Mouse (Mus musculus) adrenal gland, postnatal 36 days (tissue): ENCODE measurements around the gene Khdc1b. TPM values are rescaled to one million over a fixed set of nuclear protein-coding genes. Genes with fewer than 3 reads are reported as not detected.
"Not testable (repeated sequence)": the region's sequence is repeated elsewhere in the genome, so short reads cannot be mapped to it uniquely, and the experiment has no call there.

Experiments
- DNase-seq, 2 experiments: peaks; one replicate each; pipeline ENCODE4 v3.0.0; 2021; ENCODE audit warnings: mixed read lengths in 1 of 2
- long read RNA-seq, 2 experiments: library from polyadenylated mRNA; stranded (forward); transcript quantifications; one replicate each; pipeline ENCODE4 v2.0.0; 2021; ENCODE audit warnings: borderline sequencing depth in 2 of 2
- total RNA-seq, 2 experiments: library from RNA; stranded (reverse); gene quantifications; 2 replicates each; pipeline ENCODE4 v1.2.3; 2021

The Khdc1b gene
- not detected for total RNA-seq
- long read RNA-seq, experiment 1 = 0 reads
- long read RNA-seq, experiment 2 = 0 reads

DNA sequence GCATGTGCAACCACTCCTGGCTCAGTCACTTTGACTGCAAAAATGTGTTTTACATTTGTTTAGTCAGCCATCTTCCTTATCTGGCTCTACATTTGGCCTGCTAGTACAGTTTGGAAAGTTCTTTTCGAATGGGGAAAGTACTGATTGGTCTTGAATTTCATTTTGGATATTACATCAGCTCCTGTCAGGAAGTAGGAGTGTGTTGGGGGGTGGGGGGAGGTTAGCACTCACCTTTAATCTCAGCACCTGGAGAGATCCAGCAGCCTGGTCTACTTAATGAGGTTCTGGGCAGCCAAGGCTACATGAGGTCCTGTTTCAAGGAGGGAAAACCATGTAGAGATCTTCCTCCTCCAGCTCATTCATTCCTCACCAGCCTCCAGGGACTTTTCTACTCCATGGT is at the start of gene Khdc1b:
Gene Khdc1b (plus strand): TSS at position 301 of the 400 bp plus-strand sequence.
- DNase-seq = no peak

DNA sequence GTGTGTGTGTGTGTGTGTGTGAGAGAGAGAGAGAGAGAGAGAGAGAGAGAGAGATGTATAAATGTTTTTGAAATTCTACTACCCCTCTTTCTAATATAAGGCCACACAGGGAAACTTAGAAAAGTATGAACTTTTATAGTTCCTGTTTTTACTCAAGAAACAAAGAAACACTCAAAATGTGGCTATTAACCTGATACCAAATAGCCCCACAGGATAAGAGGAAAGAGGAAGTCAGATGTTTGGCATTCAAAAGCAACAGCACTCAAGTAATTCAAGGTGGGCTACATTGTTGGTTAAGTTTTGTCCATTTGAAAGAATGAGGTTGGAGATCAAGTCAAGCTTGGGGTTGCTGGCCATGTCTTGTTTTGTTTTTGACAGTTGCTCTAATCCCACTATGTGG is 47.5 kb upstream of the Khdc1b start:
- DNase-seq = no peak

DNA sequence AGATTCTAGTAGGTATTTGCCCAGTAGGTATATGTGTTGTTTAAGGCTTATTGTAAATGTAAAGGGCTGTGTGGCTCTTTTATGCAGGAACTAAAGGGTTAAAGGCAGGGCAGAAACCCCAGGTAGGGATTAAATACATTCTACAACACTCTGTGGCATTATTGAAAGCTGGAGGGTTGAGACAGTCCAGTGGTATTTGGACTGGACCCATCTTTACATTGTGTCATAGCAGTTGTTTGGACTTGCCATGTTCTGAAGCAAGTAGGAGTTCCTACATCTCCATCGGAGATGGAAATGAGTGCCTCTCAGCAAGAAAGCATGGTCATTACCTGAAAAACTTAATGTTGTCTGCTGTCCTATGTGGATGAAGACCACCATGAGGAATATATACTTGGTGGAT is 42.6 kb upstream of the Khdc1b start:
- no peak for DNase-seq

DNA sequence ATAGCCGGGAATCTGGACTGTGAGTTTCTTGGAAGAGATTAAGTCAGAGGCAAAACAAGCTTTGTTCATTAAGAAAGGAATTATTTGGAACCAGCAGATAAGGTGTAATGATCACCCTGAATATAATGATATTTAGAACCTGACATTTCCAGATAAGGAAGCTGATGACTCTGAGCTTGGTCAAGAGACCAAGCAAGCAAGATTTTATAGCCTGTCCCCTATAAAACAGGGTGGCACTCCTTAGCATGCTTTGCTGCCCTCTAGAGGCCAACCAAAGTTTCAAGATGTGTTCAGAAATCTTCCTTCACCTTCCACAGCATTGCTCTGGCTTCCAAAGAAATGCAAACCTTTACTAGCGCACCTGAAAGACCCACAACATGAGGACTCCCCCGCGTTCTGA is 39.1 kb upstream of the Khdc1b start:
- DNase-seq = peak; percentile 44 to 78

DNA sequence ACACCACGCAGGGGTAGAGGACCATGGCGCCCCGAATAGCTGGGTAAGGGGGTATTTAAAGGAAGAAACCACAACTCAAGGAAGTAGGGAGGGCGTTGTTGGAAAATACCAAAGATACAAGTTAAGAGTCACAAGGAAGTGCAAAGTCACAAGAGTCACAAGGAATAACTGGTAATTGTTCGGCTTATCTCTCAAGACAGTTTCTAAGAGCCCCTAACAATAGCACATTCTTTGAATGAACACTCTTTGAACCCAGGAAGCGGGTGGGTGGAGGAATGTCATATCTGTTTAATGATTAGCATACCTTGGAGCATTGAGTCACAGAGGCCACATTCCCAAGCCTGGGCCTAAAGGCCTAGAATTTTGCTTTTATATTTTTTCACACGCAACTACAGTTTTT is 38.6 kb upstream of the Khdc1b start:
- not testable (repeated sequence) for DNase-seq

DNA sequence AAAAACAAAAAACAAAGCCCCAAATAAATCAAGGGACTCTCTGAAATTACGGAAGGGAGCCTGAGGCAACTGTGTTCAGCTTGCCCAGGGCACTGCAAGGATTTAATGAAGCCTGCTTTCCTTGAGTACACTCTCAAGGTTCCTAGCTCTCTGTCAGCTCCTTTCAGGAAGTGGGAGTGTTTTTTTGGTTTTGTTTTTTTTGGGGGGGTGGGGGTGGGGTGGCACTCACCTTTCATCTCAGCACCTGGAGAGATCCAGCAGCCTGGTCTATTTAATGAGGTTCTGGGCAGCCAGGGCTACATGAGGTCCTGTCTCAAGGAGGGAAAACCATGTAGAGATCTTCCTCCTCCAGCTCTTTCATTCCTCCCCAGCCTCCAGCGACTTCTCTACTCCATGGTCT is 34.0 kb upstream of the Khdc1b start, which contains the start of gene Khdc1a:
Gene Khdc1a (plus strand): TSS at position 301 of the 400 bp plus-strand sequence.
- no peak for DNase-seq

DNA sequence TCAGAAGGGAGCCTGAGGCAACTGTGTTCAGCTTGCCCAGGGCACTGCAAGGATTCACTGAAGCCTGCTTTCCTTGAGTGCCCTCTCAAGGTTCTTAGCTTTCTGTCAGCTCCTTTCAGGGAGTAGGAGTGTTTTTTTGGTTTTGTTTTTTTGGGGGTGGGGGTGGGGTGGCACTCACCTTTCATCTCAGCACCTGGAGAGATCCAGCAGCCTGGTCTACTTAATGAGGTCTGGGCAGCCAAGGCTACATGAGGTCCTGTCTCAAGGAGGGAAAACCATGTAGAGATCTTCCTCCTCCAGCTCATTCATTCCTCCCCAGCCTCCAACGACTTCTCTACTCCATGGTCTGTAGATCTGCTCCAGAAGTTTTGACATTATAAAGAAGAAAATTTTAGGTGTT is 15.3 kb upstream of the Khdc1b start, which contains the start of gene Khdc1c:
Gene Khdc1c (plus strand): TSS at position 301 of the 400 bp plus-strand sequence.
- not testable (repeated sequence) for DNase-seq

DNA sequence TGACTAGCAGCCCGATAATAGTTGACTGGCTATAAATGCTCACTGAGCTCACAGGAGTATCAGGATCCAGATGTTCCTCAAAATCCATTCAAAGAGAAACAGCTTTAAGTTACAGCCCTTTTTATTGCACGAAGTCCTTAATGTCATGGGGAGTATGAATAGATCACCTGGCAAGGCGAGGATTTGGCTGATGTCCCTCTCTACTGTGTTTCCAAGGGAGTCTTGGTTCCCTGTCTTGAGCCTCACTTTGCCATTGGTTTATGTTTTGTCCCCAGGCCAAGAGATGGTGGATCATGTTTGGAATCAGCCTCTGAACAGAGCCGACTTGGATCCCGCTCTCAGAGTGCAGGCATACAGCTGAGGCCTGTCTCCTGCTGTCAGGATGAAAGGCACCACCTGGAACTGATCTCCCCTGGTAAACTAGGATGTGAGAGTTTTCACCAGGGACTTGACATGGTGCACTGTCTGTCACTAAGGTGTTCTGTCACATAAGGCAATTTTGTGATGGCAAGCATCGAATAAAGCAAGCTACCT is 7.8 kb downstream of the Khdc1b start:
- no peak for DNase-seq

DNA sequence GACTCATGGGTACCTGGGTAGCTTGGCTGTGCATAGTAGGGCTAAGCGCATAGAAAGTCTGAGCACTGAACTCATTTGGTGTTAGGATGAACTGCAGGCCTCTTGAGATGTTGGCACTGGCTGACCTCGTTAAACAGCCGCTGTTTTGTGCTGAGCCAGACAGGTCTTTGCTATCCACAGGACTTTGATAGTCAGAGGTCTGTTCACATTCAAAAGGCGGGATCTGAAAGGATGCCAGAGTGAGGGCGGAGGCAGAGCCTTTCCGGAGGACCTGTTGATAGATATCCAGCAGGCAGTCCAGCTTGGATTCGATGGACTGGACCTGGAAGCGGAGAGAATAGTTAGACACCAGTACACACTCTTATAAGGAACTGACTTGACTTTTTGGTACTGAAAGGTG is 19.4 kb downstream of the Khdc1b start:
- no peak for DNase-seq

DNA sequence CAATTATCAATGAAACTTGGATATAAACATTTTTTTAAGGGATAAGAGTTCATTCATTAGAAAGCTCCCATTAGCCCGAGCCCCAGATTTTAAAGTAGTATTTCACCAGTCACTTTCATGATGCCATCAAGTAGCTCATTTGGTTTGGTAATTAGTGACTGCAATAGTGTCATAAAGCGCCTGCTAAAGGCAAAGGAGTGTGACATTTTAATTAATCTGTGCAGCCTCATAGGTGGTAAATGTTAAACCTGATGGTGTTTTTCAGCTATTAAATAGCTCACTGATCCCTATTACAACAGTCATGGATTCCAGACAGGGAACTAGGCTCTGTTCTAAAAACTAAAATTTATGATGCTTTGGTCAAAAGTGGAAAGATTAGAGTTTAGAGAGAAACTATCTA is 23.9 kb downstream of the Khdc1b start:
- DNase-seq = no peak

DNA sequence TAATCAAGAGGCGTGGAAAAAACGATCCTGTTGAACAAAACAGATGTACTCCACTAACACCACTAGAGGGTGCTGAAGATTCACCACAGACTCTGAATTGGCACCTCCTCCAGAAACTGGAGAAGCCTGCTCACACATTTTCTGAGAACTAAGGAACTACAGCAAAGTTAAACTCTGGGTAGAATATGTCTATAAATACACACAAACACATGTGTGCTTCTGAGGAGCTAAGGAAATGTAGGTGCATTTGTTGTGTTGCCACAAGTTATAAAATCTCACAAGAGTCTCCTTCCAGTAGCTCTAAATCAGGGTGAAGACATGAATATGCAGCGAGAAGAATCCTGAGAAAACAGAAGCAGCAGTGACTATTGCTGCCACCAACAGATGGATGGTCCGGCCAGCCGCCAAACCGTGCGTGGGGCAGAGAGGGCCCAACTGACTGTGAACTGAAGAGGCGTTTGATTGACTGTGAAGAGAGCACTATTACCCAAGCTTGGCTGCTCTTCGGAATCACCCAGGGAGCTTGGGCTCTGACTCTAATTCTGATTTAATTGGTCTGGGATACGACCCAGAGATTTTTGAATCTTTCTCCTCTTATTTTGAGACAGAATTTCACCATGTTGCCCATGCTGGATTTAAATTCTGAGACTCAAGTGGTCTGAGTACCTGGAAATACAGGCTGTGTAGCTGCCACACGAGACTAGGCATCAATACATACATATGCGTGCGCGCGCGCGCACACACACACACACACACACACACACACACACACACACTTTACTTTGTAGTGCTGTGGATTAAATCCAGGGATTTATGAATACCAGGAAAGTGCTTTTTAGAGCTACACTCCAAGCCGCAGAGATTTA is 28.2 kb downstream of the Khdc1b start:
- DNase-seq = peak; percentile 15 to 45

DNA sequence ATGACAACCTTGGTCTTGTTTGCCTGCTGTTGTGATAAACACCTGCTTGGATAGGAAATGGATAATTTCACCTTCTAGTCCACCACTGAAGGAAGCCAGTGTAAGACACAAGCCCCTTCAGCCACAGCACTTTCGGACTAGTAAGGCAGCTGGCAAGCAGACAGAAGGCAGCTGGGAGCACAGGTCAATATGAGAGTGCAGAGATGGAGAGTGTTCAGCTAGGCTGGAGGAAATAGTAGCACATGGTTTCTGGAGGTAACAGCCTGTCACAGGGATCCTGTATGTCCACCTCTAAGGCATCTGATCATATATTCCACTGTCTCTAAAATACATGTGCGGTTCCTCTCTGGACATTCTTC is 28.8 kb downstream of the Khdc1b start:
- DNase-seq = no peak

DNA sequence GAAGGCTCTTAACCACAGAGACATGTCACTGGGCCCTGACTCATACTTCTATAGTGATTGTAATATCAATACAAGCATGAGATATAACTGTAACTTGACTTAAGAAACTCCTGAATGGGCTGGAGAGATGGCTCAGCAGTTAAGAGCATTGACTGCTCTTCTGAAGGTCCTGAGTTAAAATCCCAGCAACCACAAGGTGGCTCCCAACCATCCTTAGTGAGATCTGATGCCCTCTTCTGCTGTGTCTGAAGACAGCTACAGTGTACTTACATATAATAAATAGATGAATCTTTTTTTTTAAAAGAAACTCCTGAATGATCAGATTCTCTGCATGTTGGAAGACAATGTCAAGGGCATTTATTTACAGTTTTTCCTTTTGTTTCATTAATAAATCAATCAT is 36.0 kb downstream of the Khdc1b start:
- DNase-seq = peak in 1 of 2 experiments; percentile 7

DNA sequence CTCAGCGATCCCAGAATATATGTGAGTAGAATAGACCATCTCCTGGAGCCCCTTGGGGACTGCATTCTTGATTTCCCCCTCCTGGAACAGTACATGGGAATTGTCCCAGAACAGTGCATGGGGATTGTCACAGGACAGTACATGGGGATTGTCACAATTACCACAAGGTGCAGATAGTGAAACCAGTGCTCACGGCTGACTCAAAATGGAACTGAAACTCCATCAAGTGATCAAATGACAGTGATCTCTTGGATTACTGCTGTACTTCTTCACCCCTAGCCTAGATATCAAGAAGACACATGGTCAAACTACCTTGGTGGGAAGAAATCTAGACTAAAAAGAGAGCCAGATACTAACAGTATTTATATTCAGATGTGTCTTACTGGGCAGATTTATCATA is 42.3 kb downstream of the Khdc1b start:
- no peak for DNase-seq

DNA sequence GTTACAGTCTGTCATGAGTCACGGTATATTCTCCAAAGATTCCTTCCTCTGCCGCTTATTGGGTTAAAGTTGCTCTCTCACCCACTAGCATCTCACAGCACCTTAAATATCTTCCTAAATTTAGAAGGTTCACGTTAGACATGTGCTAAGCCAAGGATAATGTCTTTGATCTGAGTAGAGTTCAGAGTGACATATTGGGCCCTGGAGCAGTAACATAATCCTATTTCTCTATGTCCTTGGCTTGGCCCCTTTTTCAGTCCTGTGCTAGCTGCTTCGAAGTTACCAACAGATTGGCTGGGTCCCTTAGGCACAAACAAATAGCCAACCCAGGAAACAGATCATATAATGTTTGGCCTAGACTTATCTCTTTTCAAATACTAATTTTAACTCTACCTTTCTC is 44.7 kb downstream of the Khdc1b start:
- no peak for DNase-seq

DNA sequence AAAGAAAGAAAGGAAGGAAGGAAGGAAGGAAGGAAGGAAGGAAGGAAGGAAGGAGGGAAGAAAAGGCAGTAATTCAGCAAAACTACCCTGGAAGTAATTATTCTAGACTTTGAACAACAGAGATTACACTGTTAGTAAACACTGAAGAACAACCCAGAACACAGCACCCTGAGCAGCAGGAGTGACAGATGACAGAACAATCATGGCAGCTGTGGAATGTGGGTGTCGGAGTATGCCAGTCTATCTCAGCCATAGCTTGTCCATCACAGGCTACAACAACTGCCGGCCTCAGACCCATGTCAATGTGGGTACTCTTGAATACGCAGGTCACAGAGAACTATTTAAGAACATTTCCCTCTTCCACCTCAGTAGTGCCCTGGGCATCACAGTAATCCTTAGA is 48.3 kb downstream of the Khdc1b start:
- DNase-seq = no peak

DNA sequence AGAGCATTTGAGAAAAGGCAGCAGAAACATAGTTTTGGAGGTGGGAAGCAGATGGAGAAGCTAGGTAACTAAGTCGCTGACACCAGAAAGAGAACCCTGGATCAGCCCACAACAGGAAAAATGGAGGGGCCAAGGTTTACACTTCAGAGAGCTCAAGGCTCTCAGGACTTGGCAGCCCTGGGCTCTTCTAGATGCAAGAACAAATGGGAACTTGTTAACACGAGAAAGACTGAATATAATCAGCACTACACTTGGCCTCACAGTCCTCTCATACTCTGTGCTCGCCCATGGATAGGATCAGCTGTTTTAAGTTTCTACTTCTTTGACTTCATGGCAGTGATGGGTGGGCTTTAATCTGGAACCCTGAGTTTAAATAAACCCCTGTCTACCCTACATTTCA is 51.5 kb downstream of the Khdc1b start:
- no peak for DNase-seq

Other genes starting within 250 kb of the Khdc1b start
- 1 to 10 TPM; 5.0 to 6.7 TPM for gene Tmem14a, start 165.0 kb upstream of the Khdc1b start, total RNA-seq
- gene Gsta3, start 143.0 kb upstream of the Khdc1b start, total RNA-seq = 10 to 100 TPM; 31.7 to 86.7 TPM
- gene Khdc1a, start 33.9 kb upstream of the Khdc1b start, total RNA-seq = not detected
- gene Khdc1c, start 15.2 kb upstream of the Khdc1b start, total RNA-seq = not detected